Mouse (Mus musculus): Measurements from ENCODE around the gene Tsc22d4. TPM values are rescaled to one million over a fixed set of nuclear protein-coding genes. Genes with fewer than 3 reads are reported as not detected.

The Tsc22d4 gene
- total RNA-seq, 1 experiment from 2014 or later, result 86.7 TPM

GRCm38 (mm10) chr5:137758921-137759534, 13.5 kb downstream of the Tsc22d4 start:
- no peak for ATAC-seq (replicated peaks; ENCODE audit: low read depth, poor library complexity, severe bottlenecking)

DNA sequence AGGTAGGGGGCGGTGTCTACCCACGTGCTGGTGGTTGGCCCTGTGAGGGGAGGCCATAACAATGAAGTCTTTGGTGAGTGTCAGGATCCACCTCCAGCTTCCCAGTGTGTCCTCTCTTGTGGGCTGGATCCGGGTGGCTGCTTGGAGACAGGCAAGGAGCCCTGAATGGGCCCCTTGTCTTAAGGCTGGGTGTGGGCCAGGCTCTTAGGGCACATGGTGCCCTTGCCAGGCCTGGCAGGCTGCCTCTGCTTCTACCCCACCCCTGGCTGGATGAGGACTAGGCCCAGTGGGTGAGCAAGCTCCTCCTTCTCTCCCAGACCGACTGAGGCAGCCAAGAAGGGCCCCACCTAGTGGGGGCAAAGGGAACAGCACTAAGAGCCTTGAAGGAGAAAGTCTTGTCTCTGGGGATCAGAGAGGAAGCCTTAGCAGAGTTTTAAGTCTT, 14.5 kb downstream of the Tsc22d4 start:
- peak; percentile 91 for ATAC-seq (replicated peaks; ENCODE audit: low read depth, poor library complexity, severe bottlenecking)

- no peak for ATAC-seq (replicated peaks; ENCODE audit: low read depth, poor library complexity, severe bottlenecking)
These were observed 19.2 kb downstream of the Tsc22d4 start for GRCm38 (mm10) chr5:137764609-137765340.

- ATAC-seq (replicated peaks; ENCODE audit: low read depth, poor library complexity, severe bottlenecking), result 0 out of 2 replicates have a peak, but pooled peaks have one; percentile 43
These were observed 20.7 kb downstream of the Tsc22d4 start for GRCm38 (mm10) chr5:137766270-137766669.

GRCm38 (mm10) chr5:137768475-137768874, 22.9 kb downstream of the Tsc22d4 start:
- ATAC-seq (replicated peaks; ENCODE audit: low read depth, poor library complexity, severe bottlenecking), result no peak

DNA sequence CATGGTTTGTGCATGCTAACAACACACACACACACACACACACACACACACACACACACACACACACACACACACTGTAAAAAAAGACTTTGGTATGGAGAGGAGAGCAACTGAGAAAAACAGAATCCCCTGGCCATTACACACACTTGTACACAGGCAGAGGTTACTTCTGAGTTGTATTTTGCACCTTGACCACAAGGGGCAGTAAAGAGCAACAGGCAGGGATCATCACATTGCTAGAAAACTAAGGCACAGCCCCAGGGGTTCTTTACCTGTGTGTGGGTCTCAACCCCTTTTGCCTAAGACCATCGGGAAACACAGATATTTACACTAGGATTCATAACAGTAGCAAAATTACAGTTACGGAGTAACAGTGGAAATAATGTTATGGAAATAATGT, 25.2 kb downstream of the Tsc22d4 start:
- peak; percentile 83 for ATAC-seq (replicated peaks; ENCODE audit: low read depth, poor library complexity, severe bottlenecking)

DNA sequence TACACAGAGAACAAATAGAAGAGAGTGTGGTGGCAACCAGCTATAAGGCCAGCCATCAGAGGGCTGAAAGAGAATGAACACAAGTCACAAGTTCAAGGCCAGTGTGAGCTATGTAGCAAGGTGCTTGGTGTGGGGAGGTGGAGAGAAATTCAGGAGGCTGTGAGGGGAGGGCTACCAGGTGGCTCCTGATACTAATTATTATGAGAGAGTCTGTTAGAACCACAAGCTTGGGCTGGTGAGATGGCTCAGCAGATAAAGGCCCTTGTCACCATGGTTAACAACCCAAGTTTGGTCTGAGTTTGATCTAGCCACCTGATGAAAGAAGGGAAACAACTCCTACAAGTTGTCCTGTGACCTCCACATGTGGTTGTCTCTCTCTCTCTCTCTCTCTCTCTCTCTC, 27.2 kb downstream of the Tsc22d4 start:
- ATAC-seq (replicated peaks; ENCODE audit: low read depth, poor library complexity, severe bottlenecking), result no peak

GRCm38 (mm10) chr5:137775587-137776290, 30.2 kb downstream of the Tsc22d4 start:
- no peak for ATAC-seq (replicated peaks; ENCODE audit: low read depth, poor library complexity, severe bottlenecking)

GRCm38 (mm10) chr5:137776408-137776918, 30.9 kb downstream of the Tsc22d4 start:
- ATAC-seq (replicated peaks; ENCODE audit: low read depth, poor library complexity, severe bottlenecking), result peak; percentile 50

- no peak for ATAC-seq (replicated peaks; ENCODE audit: low read depth, poor library complexity, severe bottlenecking)
These were observed 31.8 kb downstream of the Tsc22d4 start for GRCm38 (mm10) chr5:137777267-137777845.

GRCm38 (mm10) chr5:137778635-137779034, 33.1 kb downstream of the Tsc22d4 start, which contains the start of gene Ppp1r35:
Gene Ppp1r35, plus strand, starts transcription at chr5:137778849.
- peak; percentile 88 for ATAC-seq (replicated peaks; ENCODE audit: low read depth, poor library complexity, severe bottlenecking)

DNA sequence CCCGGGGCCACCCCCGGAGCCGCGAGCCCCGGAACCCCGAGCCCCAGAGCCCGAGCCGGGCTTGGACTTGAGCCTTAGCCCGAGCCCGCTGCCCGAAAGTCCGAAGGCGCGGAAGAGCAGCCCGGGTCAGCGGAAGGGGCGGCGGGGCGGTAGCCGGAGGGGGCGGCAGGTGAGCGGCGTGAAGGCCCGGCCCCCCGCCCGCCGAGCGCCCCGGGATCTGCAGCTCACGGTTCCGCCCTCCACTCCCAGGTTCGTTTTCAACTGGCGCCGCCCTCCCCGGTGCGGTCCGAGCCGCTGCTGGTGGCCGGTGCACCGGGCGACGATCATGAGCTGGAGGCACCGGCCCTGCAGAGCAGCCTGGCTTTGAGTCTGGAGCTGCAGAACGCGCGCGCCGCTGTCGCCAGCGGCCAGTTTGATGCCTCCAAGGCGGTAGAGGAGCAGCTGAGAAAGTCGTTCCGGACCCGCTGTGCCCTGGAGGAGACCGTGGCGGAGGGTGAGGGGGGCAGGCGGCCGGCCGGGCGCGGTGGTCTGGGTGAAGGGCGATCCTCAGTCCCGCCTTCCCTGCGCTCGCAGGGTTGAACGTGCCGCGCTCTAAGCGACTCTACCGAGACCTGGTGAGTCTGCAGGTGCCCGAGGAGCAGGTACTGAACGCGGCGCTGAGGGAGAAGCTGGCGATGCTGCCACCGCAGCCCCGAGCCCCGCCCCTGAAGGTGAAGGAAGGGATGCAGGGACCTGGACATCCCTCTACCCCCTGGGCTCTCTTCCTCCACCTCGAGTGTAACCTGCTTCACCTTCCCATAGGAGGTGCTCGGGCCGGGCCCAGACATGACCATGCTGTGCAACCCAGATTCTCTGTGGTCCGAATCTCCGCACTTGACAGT, 33.8 kb downstream of the Tsc22d4 start:
- no peak; the same call in 1 of the 2 replicates for ATAC-seq (replicated peaks; ENCODE audit: low read depth, poor library complexity, severe bottlenecking)

GRCm38 (mm10) chr5:137781661-137782060, 36.1 kb downstream of the Tsc22d4 start:
- ATAC-seq (replicated peaks; ENCODE audit: low read depth, poor library complexity, severe bottlenecking), result no peak

DNA sequence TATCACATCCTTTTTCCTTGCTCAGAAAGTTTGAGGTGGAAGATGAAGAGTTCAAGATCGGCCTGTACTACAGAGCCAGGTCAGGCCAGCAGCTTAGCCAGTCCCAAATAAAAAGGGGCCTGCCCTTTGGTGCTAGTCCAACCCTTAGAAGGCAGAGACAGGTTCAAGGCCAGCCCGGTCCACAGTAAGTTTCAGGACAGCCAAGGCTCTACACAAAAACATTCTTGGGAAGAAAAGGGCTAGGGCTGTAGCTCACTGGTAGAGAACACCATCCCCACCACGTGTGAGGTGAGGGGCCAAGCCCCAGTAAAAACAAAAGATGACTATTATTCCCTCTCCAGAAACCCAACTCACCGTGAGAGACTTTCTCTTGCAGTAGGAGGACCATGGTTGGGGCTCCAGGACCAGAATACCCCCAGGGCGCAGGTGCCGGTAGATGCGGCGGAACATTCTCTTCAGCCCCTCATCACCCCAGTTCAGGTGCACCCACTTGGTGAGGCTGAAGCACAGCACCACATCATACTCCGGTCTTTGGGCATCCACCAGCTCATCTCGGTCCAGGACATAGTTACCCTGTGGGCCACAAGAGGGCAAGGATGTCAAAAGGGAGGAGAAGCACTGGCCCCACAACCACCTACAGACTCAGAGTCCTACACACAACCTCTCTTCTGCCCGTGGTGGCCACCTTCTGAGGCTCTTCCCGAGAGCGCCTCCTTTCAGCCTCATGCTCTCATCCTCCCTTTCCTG, 37.4 kb downstream of the Tsc22d4 start:
- no peak for ATAC-seq (replicated peaks; ENCODE audit: low read depth, poor library complexity, severe bottlenecking)

DNA sequence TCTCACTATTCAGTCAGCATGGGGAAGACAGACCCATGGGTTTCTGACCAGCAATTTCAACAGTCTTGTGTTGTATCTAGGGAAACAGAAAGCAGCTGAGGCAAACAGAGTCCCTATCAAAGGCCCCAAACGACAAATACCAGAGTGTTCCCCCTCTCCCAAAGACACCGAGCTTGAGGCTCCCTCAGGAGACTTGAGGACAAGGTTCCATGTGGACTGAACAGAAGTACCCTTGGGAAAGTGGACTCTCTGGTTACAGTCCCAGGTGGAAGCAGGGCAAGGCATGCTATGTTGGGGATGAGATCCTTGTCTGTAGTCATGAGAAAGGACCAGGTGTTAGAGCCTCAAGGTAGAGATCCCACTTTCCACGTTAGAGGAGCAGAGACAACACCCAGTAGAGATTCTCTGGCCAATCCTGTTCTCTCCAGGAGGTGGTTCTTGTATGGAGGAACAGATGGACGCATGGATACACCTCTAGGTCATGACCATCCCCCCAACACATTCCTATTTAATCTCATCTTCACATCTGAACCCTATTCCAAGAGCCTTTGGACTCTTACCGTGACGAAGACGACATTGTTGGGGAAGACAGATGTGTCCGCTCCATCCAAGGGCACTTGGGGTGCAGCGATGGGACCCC, 38.5 kb downstream of the Tsc22d4 start:
- ATAC-seq (replicated peaks; ENCODE audit: low read depth, poor library complexity, severe bottlenecking), result no peak

- ATAC-seq (replicated peaks; ENCODE audit: low read depth, poor library complexity, severe bottlenecking), result no peak
These were observed 39.0 kb downstream of the Tsc22d4 start for GRCm38 (mm10) chr5:137784546-137784945.

GRCm38 (mm10) chr5:137785164-137786031, 39.9 kb downstream of the Tsc22d4 start:
- ATAC-seq (replicated peaks; ENCODE audit: low read depth, poor library complexity, severe bottlenecking), result no peak
